Mouse (Mus musculus): ENCODE results near the gene Dlgap3. TPM values are rescaled to one million over a fixed set of nuclear protein-coding genes. Genes with fewer than 3 reads are reported as not detected.

Gene Dlgap3
- polyA plus RNA-seq, 1 experiment from 2014 or later = 0.45 TPM

DNA sequence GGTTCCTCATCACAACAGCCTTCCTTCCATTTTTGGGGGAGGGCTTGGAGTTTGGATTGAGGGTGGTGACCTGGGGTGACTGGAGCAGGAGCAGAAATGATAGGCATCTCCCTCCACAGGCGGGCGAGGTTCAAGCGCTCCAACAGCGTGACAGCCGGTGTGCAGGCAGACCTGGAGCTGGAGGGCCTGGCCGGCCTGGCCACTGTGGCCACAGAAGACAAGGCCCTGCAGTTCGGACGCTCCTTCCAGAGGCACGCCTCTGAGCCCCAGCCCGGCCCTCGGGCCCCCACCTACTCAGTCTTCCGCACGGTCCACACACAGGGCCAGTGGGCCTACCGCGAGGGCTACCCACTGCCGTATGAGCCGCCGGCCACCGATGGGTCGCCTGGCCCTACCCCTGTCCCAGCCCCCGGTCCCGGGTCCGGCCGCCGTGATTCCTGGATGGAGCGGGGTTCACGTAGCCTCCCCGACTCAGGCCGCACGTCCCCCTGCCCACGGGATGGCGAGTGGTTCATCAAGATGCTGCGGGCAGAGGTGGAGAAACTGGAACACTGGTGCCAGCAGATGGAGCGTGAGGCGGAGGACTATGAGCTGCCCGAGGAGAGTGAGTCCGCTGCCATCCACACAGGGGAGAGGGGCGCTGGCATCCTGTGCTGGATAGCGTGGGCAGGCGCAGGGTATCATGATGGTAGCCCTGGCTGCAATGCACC lies 64.6 kb downstream of the Dlgap3 start:
- no peak overlapping the region for H3K4me3 ChIP-seq (replicated peaks; ENCODE audit: low read length)
- no peaks in the 10 kb centered on the region for H3K36me3 ChIP-seq (ENCODE audit: control insufficient read depth, insufficient read depth, low read length)
- peaks cover 12% of the 10 kb centered on the region for H3K27me3 ChIP-seq (ENCODE audit: control insufficient read depth, insufficient read depth, low read length)
- no peaks in the 10 kb centered on the region for H3K9me3 ChIP-seq (replicated peaks; ENCODE audit: control insufficient read depth, low read length)
- no peak overlapping the region for H3K27ac ChIP-seq (ENCODE audit: low read length)
- no peak for ATAC-seq (ENCODE audit: insufficient read depth, low FRiP score)
- peaks cover 6% of the 10 kb centered on the region for H3K4me1 ChIP-seq (ENCODE audit: control insufficient read depth, insufficient read depth, low read length)
- no peak overlapping the region for H3K4me2 ChIP-seq (ENCODE audit: low read depth, low read length)
- no peak overlapping the region for H3K9ac ChIP-seq (ENCODE audit: low read length)
- 81% methylated on average over 40 of the region's 40 CpGs for WGBS

DNA sequence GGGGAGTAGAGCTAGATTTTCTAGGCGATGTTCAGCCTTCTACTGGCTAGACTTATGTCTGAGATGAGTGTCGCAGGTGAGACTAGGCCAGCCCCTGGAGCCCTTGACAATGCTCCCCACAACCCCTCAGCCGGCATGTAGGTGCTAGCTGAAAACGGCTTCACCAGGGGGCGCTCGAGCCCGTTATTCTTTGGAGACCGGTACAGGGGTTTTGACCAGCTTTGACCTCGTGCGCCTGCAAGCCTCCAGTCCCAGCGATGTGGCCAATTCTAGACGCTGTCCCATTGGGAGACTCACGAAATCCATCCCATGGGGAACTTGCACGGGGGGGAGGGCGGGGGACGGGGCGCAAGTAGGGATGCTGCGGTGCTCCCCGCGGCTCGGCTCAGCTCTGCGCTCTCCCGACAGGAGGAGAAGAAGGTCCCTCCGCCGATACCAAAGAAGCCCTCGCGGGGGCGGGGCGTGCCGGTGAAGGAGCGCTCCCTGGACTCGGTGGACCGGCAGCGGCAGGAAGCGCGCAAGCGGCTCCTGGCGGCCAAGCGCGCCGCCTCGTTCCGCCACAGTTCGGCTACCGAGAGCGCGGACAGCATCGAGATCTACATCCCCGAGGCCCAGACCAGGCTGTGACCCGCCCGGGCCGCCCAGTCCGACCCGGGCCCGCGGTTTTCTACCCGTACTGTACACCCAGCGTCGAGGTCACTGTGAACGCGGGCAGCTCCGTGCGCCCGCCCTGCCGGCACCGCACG lies 66.9 kb downstream of the Dlgap3 start:
- Histone ChIP-seq H3K4me1 (ENCODE audit: control insufficient read depth, insufficient read depth, low read length) (peaks cover 6% of the 10 kb centered on the region), H3K36me3 (ENCODE audit: control insufficient read depth, insufficient read depth, low read length) (no peaks in the 10 kb centered on the region), H3K4me2 (ENCODE audit: low read depth, low read length) (peak overlapping the region; percentile 99), H3K27me3 (ENCODE audit: control insufficient read depth, insufficient read depth, low read length) (peaks cover 12% of the 10 kb centered on the region), H3K4me3 (replicated peaks; ENCODE audit: low read length) (peak overlapping the region; percentile 60), H3K27ac (ENCODE audit: low read length) (no peak overlapping the region), H3K9me3 (replicated peaks; ENCODE audit: control insufficient read depth, low read length) (no peaks in the 10 kb centered on the region), H3K9ac (ENCODE audit: low read length) (peak overlapping the region; percentile 71)
- peak; percentile 70; the same call in 1 of the 2 replicates for ATAC-seq (ENCODE audit: insufficient read depth, low FRiP score)
- WGBS = under 1% methylated on average over 65 of the region's 67 CpGs

DNA sequence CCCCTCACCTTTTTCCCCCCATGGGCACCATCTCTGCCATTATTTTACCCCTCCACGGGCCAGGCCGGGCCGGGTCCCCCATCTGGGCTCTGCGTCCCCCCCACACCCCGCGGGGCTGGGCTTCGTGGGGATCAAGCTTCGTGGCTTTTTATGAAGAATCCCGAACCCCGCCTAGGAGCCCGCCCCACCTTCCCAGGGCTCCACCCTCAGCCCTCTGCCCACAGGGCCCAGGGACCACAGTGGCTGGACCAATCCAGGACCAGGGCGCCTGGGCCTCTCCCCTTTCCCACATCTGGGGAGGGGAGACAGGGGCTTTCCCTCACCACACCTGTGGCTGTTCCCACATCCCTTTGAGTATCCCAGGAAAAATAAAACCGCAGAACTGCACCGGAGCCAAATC lies 67.6 kb downstream of the Dlgap3 start:
- 1% methylated on average over 14 of the region's 14 CpGs for WGBS
- Histone ChIP-seq H3K9me3 (replicated peaks; ENCODE audit: control insufficient read depth, low read length) (no peaks in the 10 kb centered on the region), H3K4me3 (replicated peaks; ENCODE audit: low read length) (peak overlapping the region; percentile 60), H3K27ac (ENCODE audit: low read length) (no peak overlapping the region), H3K36me3 (ENCODE audit: control insufficient read depth, insufficient read depth, low read length) (no peaks in the 10 kb centered on the region), H3K4me1 (ENCODE audit: control insufficient read depth, insufficient read depth, low read length) (peaks cover 6% of the 10 kb centered on the region), H3K4me2 (ENCODE audit: low read depth, low read length) (peak overlapping the region; percentile 99), H3K27me3 (ENCODE audit: control insufficient read depth, insufficient read depth, low read length) (peaks cover 12% of the 10 kb centered on the region), H3K9ac (ENCODE audit: low read length) (peak overlapping the region; percentile 71)
- ATAC-seq (ENCODE audit: insufficient read depth, low FRiP score) = peak; percentile 45; the same call in 1 of the 2 replicates

DNA sequence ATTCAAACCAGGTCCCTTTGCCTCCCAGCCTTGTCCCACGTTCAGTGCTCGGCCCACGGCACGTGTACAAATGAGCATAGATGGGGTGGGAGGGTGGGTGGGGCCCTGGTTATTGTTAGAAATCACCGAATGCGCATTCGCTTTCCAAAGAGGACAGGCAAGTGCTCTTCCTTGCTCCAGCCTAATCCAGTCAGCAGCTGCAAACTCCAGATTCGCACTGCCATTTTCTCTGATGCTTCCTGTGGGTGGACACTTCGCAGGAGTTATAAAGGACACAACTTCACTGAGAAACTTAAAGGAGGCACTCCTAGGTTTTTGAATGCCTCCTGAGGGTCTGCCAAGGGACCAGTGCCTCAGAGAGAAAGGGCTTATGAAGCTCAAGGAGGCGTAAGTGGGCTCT lies 68.3 kb downstream of the Dlgap3 start:
- no peak for ATAC-seq (ENCODE audit: insufficient read depth, low FRiP score)
- Histone ChIP-seq H3K27me3 (ENCODE audit: control insufficient read depth, insufficient read depth, low read length) (peaks cover 12% of the 10 kb centered on the region), H3K4me1 (ENCODE audit: control insufficient read depth, insufficient read depth, low read length) (peaks cover 6% of the 10 kb centered on the region), H3K4me2 (ENCODE audit: low read depth, low read length) (no peak overlapping the region), H3K4me3 (replicated peaks; ENCODE audit: low read length) (no peak overlapping the region), H3K27ac (ENCODE audit: low read length) (no peak overlapping the region), H3K9ac (ENCODE audit: low read length) (no peak overlapping the region), H3K36me3 (ENCODE audit: control insufficient read depth, insufficient read depth, low read length) (no peaks in the 10 kb centered on the region), H3K9me3 (replicated peaks; ENCODE audit: control insufficient read depth, low read length) (no peaks in the 10 kb centered on the region)
- WGBS = 56% methylated on average over 10 of the region's 10 CpGs

DNA sequence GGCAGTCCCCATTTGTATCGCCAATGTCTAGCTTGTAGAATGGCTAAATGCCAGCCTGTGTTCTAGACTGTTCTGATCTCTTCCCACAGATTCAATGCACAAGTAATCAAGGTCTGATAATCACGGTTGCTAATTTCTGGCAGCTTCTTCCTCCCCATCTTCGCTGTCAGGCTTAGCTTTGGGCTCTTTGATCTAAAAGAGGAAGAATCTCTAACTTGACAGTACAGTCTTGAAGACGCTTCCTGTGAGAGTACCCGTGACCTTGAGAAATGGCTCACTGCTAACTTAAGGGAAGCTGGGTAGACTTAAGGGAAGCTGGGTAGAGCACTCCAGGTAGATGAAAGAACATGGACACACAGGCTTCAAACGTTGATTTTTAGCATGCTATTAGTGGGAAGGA lies 73.7 kb downstream of the Dlgap3 start:
- Histone ChIP-seq H3K4me2 (ENCODE audit: low read depth, low read length) (no peak overlapping the region), H3K4me3 (replicated peaks; ENCODE audit: low read length) (no peak overlapping the region), H3K27me3 (ENCODE audit: control insufficient read depth, insufficient read depth, low read length) (no peaks in the 10 kb centered on the region), H3K27ac (ENCODE audit: low read length) (no peak overlapping the region), H3K36me3 (ENCODE audit: control insufficient read depth, insufficient read depth, low read length) (no peaks in the 10 kb centered on the region; the same call in 1 of the 2 replicates), H3K4me1 (ENCODE audit: control insufficient read depth, insufficient read depth, low read length) (peaks cover 14% of the 10 kb centered on the region), H3K9me3 (replicated peaks; ENCODE audit: control insufficient read depth, low read length) (no peaks in the 10 kb centered on the region), H3K9ac (ENCODE audit: low read length) (no peak overlapping the region)
- no peak for ATAC-seq (ENCODE audit: insufficient read depth, low FRiP score)
- WGBS = 54% methylated on average over 6 of the region's 6 CpGs

DNA sequence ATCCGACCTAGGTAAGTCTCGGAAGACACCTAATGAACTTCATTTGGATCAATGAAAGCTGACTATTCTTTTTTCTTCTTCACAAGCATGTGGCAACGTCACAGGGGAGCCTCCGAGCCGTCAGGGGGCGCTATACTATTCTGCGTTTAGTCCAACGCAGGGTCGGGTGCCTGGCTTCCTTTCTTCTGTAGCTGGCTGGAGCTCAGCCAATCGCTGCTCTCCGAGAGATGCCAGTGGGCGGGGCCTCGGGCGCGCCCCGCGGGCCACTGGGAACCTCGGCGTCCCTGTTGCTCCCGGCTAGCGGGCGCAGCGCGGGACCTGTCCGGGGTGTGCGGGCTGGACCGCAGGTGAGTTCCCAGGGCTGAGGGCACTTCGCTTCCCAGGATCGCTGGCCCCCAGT lies 74.5 kb downstream of the Dlgap3 start, which contains the start of gene Smim12:
Gene Smim12 (plus strand): TSS at position 233 of the 400 bp plus-strand sequence.
- WGBS = under 1% methylated on average over 29 of the region's 29 CpGs
- Histone ChIP-seq H3K9me3 (replicated peaks; ENCODE audit: control insufficient read depth, low read length) (no peaks in the 10 kb centered on the region), H3K4me3 (replicated peaks; ENCODE audit: low read length) (peak within 1 kb of the TSS; percentile 77), H3K27me3 (ENCODE audit: control insufficient read depth, insufficient read depth, low read length) (no peaks in the 10 kb centered on the region), H3K36me3 (ENCODE audit: control insufficient read depth, insufficient read depth, low read length) (no peaks in the 10 kb centered on the region; the same call in 1 of the 2 replicates), H3K4me1 (ENCODE audit: control insufficient read depth, insufficient read depth, low read length) (peaks cover 14% of the 10 kb centered on the region), H3K9ac (ENCODE audit: low read length) (peak within 1 kb of the TSS; percentile 95), H3K27ac (ENCODE audit: low read length) (no peak within 1 kb of the TSS), H3K4me2 (ENCODE audit: low read depth, low read length) (peak within 1 kb of the TSS; percentile 96)
- ATAC-seq (ENCODE audit: insufficient read depth, low FRiP score) = peak; percentile 96

DNA sequence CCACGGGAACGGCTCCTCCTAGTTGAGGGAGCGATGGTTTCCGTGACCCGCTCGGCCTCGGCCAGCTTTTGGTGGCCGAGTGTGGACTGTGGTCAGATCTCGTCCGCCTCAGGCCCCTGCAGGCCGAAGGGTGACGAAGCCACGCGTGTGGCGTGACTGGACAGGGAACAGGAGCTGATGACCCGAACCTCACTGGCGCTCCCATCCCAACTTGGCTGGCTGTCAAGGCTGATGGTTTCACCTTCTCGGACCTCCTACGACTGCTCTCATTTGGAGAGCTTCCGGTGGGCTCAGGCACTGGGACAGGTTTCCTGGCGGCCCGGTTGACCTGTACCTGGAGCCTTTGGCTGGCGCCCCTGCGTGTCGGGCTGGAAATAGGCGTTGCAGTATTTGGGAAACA lies 74.9 kb downstream of the Dlgap3 start:
- Histone ChIP-seq H3K9me3 (replicated peaks; ENCODE audit: control insufficient read depth, low read length) (no peaks in the 10 kb centered on the region), H3K27me3 (ENCODE audit: control insufficient read depth, insufficient read depth, low read length) (no peaks in the 10 kb centered on the region), H3K27ac (ENCODE audit: low read length) (no peak overlapping the region), H3K4me2 (ENCODE audit: low read depth, low read length) (peak overlapping the region; percentile 96), H3K9ac (ENCODE audit: low read length) (peak overlapping the region; percentile 95), H3K4me3 (replicated peaks; ENCODE audit: low read length) (peak overlapping the region; percentile 77), H3K4me1 (ENCODE audit: control insufficient read depth, insufficient read depth, low read length) (peaks cover 14% of the 10 kb centered on the region), H3K36me3 (ENCODE audit: control insufficient read depth, insufficient read depth, low read length) (no peaks in the 10 kb centered on the region; the same call in 1 of the 2 replicates)
- under 1% methylated on average over 26 of the region's 26 CpGs for WGBS
- peak; percentile 63 for ATAC-seq (ENCODE audit: insufficient read depth, low FRiP score)

DNA sequence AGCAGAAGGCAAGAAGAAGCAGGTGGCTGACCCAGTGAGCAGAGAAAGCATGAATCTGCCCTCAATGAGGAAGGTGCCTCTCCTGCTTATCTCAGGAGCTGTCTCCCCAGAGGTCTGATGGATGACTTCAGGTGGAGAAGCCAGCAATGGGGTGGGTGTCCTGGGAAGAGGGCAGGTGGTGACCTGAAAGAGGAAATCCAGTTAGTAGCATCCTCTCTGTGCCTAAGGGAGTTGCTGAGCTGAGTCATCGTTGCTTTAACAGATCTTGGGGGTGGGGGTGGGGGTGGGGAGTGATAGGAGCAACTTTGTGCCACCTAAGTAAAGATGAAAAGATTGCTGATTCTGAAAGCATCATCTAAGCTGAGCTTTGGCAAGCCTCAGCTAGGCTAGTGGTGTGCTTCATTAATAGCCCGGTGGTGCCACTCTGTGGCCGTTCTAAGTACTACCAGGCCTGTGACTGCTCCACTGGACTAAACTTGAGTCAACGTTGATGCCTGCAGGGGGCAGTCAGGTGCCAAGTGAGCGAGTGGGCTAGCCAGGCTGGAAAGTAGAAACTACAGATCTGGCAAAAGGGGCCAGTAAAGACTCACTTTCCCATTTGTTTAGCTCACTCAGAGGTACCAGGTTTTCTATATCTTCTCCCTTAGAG lies 80.8 kb downstream of the Dlgap3 start:
- peak; percentile 86 for ATAC-seq (ENCODE audit: insufficient read depth, low FRiP score)
- H3K4me1 ChIP-seq (ENCODE audit: control insufficient read depth, insufficient read depth, low read length) = peaks cover 10% of the 10 kb centered on the region
- H3K9me3 ChIP-seq (replicated peaks; ENCODE audit: control insufficient read depth, low read length) = no peaks in the 10 kb centered on the region
- H3K27ac ChIP-seq (ENCODE audit: low read length) = no peak overlapping the region
- no peaks in the 10 kb centered on the region; the same call in 1 of the 2 replicates for H3K27me3 ChIP-seq (ENCODE audit: control insufficient read depth, insufficient read depth, low read length)
- no peak overlapping the region for H3K9ac ChIP-seq (ENCODE audit: low read length)
- WGBS = under 1% methylated on average over 5 of the region's 5 CpGs
- no peaks in the 10 kb centered on the region; the same call in 1 of the 2 replicates for H3K36me3 ChIP-seq (ENCODE audit: control insufficient read depth, insufficient read depth, low read length)
- H3K4me3 ChIP-seq (replicated peaks; ENCODE audit: low read length) = no peak overlapping the region
- H3K4me2 ChIP-seq (ENCODE audit: low read depth, low read length) = no peak overlapping the region
